Comparison of ENCODE assay signal across 8 mouse cellular contexts in the genomic region with DNA sequence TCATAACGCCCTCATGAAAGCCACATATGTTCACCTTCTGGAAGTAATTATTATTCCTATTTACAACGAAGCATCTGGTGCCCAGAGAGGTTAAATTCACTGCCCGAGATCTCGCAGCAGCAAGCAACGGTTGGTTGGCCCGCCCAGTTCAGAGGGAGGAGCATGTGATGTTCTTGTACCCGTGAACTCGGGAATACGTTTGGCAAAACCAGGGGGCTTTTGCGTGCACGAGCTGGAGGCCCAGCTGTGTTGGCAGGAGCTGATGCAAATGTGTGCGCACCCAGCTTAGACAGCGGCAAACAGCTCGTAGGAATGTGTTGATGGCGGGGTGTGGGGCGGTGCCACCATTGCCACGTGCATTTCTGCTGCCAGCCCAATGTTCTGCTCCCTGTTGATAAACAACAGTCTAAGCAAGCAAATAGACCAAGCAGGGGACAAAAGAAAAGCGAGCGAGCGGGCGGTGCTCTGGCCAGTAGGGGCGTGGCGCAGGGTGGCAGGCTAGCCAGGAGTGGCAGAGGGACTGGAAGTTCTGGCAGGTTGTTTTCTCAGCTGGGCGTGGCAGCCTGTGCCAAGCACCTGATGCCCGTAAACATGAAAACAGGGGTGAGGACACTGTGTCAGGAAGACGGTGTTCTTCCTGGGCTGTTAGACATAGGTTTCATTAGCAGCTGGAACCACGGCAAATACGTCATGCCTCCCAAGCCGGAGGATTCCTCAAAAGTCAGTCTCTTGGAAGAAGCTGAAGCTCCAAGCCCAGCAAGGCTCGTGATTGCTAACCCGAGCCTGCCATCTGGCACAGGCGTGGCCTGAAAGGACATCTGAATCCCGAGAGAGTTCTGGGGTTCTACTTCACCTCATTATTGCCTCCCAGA. TPM values are rescaled to one million over a fixed set of nuclear protein-coding genes. Genes with fewer than 3 reads are reported as not detected.
DNase-seq lines count a peak whose midpoint lies in the region; ATAC-seq lines count a peak whose summit lies in the region.

No protein-coding gene starts in this region.

- H3K9me3 ChIP-seq in intestine, embryonic 16.5 days (ENCODE audit: control insufficient read depth, low read length), result no peaks in the 10 kb centered on the region
- H3K9me3 ChIP-seq in limb, embryonic 13.5 days, result no peaks in the 10 kb centered on the region
- no peaks in the 10 kb centered on the region for H3K9me3 ChIP-seq in midbrain, embryonic 13.5 days
- no peaks in the 10 kb centered on the region for H3K9me3 ChIP-seq in stomach, embryonic 15.5 days

- DNase-seq in right cerebral cortex, adult 2 months (ENCODE audit: low spot score in 2 of 2), result peak; percentile 54 to 70
- no peak for DNase-seq in right cerebral cortex, postnatal 4 days
- peak; percentile 85 for DNase-seq in embryo, embryonic 10 days (ENCODE audit: low spot score)
- peak; percentile 98 for DNase-seq in heart, adult 11 months

- H3K4me2 ChIP-seq in intestine, embryonic 16.5 days (ENCODE audit: low read depth, low read length), result peak overlapping the region; percentile 88
- H3K4me2 ChIP-seq in limb, embryonic 13.5 days (replicated peaks), result peak overlapping the region; percentile 82
- peak overlapping the region; percentile 69 for H3K4me2 ChIP-seq in midbrain, embryonic 13.5 days (replicated peaks)
- peak overlapping the region; percentile 88 for H3K4me2 ChIP-seq in stomach, embryonic 15.5 days

- WGBS in intestine, embryonic 16.5 days, result 3% methylated on average over 33 of the region's 33 CpGs
- 1% methylated on average over 33 of the region's 33 CpGs for WGBS in limb, embryonic 13.5 days
- 3% methylated on average over 33 of the region's 33 CpGs for WGBS in midbrain, embryonic 13.5 days
- 6% methylated on average over 33 of the region's 33 CpGs for WGBS in stomach, embryonic 15.5 days

- H3K27ac ChIP-seq in intestine, embryonic 16.5 days (ENCODE audit: low read length), result peak overlapping the region; percentile 73
- peak overlapping the region; percentile 92 for H3K27ac ChIP-seq in limb, embryonic 13.5 days
- H3K27ac ChIP-seq in midbrain, embryonic 13.5 days, result peak overlapping the region; percentile 71
- peak overlapping the region; percentile 86 for H3K27ac ChIP-seq in stomach, embryonic 15.5 days

- peak; percentile 58 for ATAC-seq in intestine, embryonic 16.5 days
- peak; percentile 68 for ATAC-seq in limb, embryonic 13.5 days (ENCODE audit: low FRiP score, low read depth)
- peak; percentile 79 for ATAC-seq in midbrain, embryonic 13.5 days
- ATAC-seq in stomach, embryonic 15.5 days (ENCODE audit: insufficient read depth, low FRiP score, low read depth), result peak; percentile 56; the same call in 1 of the 2 replicates

- peak overlapping the region; percentile 65 for H3K9ac ChIP-seq in intestine, embryonic 16.5 days (ENCODE audit: low read depth, low read length)
- peak overlapping the region; percentile 63 for H3K9ac ChIP-seq in limb, embryonic 13.5 days
- peak overlapping the region; percentile 64 for H3K9ac ChIP-seq in midbrain, embryonic 13.5 days (replicated peaks)
- peak overlapping the region; percentile 3; the same call in 1 of the 2 replicates for H3K9ac ChIP-seq in stomach, embryonic 15.5 days

- H3K27me3 ChIP-seq in intestine, embryonic 16.5 days (replicated peaks; ENCODE audit: control insufficient read depth, insufficient read depth, low read length), result no peaks in the 10 kb centered on the region
- no peaks in the 10 kb centered on the region for H3K27me3 ChIP-seq in limb, embryonic 13.5 days
- no peaks in the 10 kb centered on the region for H3K27me3 ChIP-seq in midbrain, embryonic 13.5 days
- no peaks in the 10 kb centered on the region for H3K27me3 ChIP-seq in stomach, embryonic 15.5 days (replicated peaks)

- H3K36me3 ChIP-seq in intestine, embryonic 16.5 days (ENCODE audit: control insufficient read depth, insufficient read depth, low read length), result no peaks in the 10 kb centered on the region
- no peaks in the 10 kb centered on the region for H3K36me3 ChIP-seq in limb, embryonic 13.5 days
- H3K36me3 ChIP-seq in midbrain, embryonic 13.5 days, result no peaks in the 10 kb centered on the region
- H3K36me3 ChIP-seq in stomach, embryonic 15.5 days, result no peaks in the 10 kb centered on the region

- H3K4me1 ChIP-seq in intestine, embryonic 16.5 days (ENCODE audit: control insufficient read depth, insufficient read depth, low read length), result peaks cover 41% of the 10 kb centered on the region
- peaks cover 56% of the 10 kb centered on the region for H3K4me1 ChIP-seq in limb, embryonic 13.5 days
- peaks cover 29% of the 10 kb centered on the region for H3K4me1 ChIP-seq in midbrain, embryonic 13.5 days (replicated peaks)
- H3K4me1 ChIP-seq in stomach, embryonic 15.5 days, result peaks cover 46% of the 10 kb centered on the region

- peak overlapping the region; percentile 48 for H3K4me3 ChIP-seq in intestine, embryonic 16.5 days (ENCODE audit: low read length)
- H3K4me3 ChIP-seq in limb, embryonic 13.5 days, result peak overlapping the region; percentile 44
- peak overlapping the region; percentile 38 for H3K4me3 ChIP-seq in midbrain, embryonic 13.5 days (replicated peaks)
- peak overlapping the region; percentile 39 for H3K4me3 ChIP-seq in stomach, embryonic 15.5 days (replicated peaks)

RNA-seq across cellular contexts. Expression of a gene that starts 30.6 kb away (rescaled TPM):
- polyA plus RNA-seq in intestine, embryonic 16.5 days (2015; fragmentation: Nextera tagmentation; extraction: Ambion mirVana), result 28.6 and 33.1 TPM in 2 replicates
- polyA plus RNA-seq in limb, embryonic 13.5 days (2015; fragmentation: Nextera tagmentation; extraction: Ambion mirVana), result 75.9 and 77.0 TPM in 2 replicates
- 48.5 and 58.7 TPM in 2 replicates for polyA plus RNA-seq in midbrain, embryonic 13.5 days (2015; fragmentation: Nextera tagmentation; extraction: Ambion mirVana)
- 45.6 and 45.8 TPM in 2 replicates for polyA plus RNA-seq in stomach, embryonic 15.5 days (2015; fragmentation: Nextera tagmentation; extraction: Ambion mirVana)

RNA-seq across cellular contexts. Expression of a gene that starts 41.7 kb away (rescaled TPM):
- polyA plus RNA-seq in intestine, embryonic 16.5 days (2015; fragmentation: Nextera tagmentation; extraction: Ambion mirVana), result 26.6 and 27.6 TPM in 2 replicates
- polyA plus RNA-seq in limb, embryonic 13.5 days (2015; fragmentation: Nextera tagmentation; extraction: Ambion mirVana), result 19.3 and 20.1 TPM in 2 replicates
- polyA plus RNA-seq in midbrain, embryonic 13.5 days (2015; fragmentation: Nextera tagmentation; extraction: Ambion mirVana), result 18.3 and 18.6 TPM in 2 replicates
- 20.6 and 22.0 TPM in 2 replicates for polyA plus RNA-seq in stomach, embryonic 15.5 days (2015; fragmentation: Nextera tagmentation; extraction: Ambion mirVana)

Comparison
In these comparisons a context has a peak if more than half of its experiments do, and no peak if none do; other contexts are left out.
1. H3K9ac ChIP-seq: peak in every context shown above with its lines; median percentile 65 in intestine, embryonic 16.5 days; 64 in midbrain, embryonic 13.5 days; 63 in limb, embryonic 13.5 days; 3 in stomach, embryonic 15.5 days.